Mouse (Mus musculus) limb, embryonic 12.5 days (tissue): ENCODE measurements around the gene Tmem121. TPM values are rescaled to one million over a fixed set of nuclear protein-coding genes. Genes with fewer than 3 reads are reported as not detected.

Source experiments
- ATAC-seq: fragments of 200-750 bp; cut with Nextera tagmentation; 2 replicates; pipeline ENCODE4 v1.8.0; 2017; ENCODE audit warnings: low read depth, moderate TSS enrichment; ENCODE audit not compliant: insufficient number of reproducible peaks, insufficient read depth, low FRiP score, low TSS enrichment
- H3K27ac ChIP-seq: fragments of 300-500 bp; sonication (generic); 2 replicates; pipeline ENCODE4 v1.5.1; 2016; ENCODE audit warnings: mild to moderate bottlenecking, moderate library complexity
- H3K27me3 ChIP-seq: fragments of 300-500 bp; sonication (generic); 2 replicates; pipeline ENCODE4 v1.6.1; 2016; ENCODE audit warnings: mild to moderate bottlenecking, moderate library complexity
- H3K36me3 ChIP-seq: fragments of 300-500 bp; sonication (generic); 2 replicates; pipeline ENCODE4 v1.6.1; 2016; ENCODE audit warnings: mild to moderate bottlenecking, moderate library complexity
- H3K4me1 ChIP-seq: fragments of 300-500 bp; sonication (generic); replicated peaks from 2 replicates; pipeline ENCODE4 v1.6.1; 2016
- H3K4me2 ChIP-seq: fragments of 300-500 bp; sonication (generic); 2 replicates; pipeline ENCODE4 v1.6.1; 2016; ENCODE audit warnings: mild to moderate bottlenecking, moderate library complexity
- H3K4me3 ChIP-seq: fragments of 300-500 bp; sonication (generic); replicated peaks from 2 replicates; pipeline ENCODE4 v1.5.1; 2016; ENCODE audit warnings: mild to moderate bottlenecking
- H3K9ac ChIP-seq: fragments of 300-500 bp; sonication (generic); replicated peaks from 2 replicates; pipeline ENCODE4 v1.6.1; 2016; ENCODE audit warnings: mild to moderate bottlenecking, moderate library complexity
- H3K9me3 ChIP-seq: fragments of 300-500 bp; sonication (generic); 2 replicates; pipeline ENCODE4 v1.6.1; 2016; ENCODE audit warnings: mild to moderate bottlenecking, moderate library complexity
- WGBS: fragments of 180-500 bp; shearing (Covaris S2); methylation state at CpG from one replicate; pipeline ENCODE4 v1.1.7; 2016; 5-methylcytosine and 5-hydroxymethylcytosine counted together
- polyA plus RNA-seq: library from polyadenylated mRNA; unstranded; fragments of >200 nt; fragmentation: Nextera tagmentation; extraction: Ambion mirVana; gene quantifications from 2 replicates; pipeline ENCODE4 v1.2.1, GENCODE M21; 2016

Gene Tmem121
- polyA plus RNA-seq, 1 experiment from 2014 or later = 18.7 TPM

- Histone ChIP-seq H3K4me1 (no peaks in the 10 kb centered on the region), H3K4me3 (no peak overlapping the region), H3K9ac (no peak overlapping the region), H3K9me3 (no peaks in the 10 kb centered on the region), H3K27ac (no peak overlapping the region), H3K4me2 (no peak overlapping the region), H3K36me3 (no peaks in the 10 kb centered on the region), H3K27me3 (no peaks in the 10 kb centered on the region)
- no peak for ATAC-seq
- WGBS = 76% methylated on average over 2 of the region's 2 CpGs
Measured at GRCm38 (mm10) chr12:113213226-113213625, 27.5 kb downstream of the Tmem121 start.

- Histone ChIP-seq H3K4me2 (no peak overlapping the region), H3K27ac (no peak overlapping the region), H3K4me1 (no peaks in the 10 kb centered on the region), H3K9me3 (no peaks in the 10 kb centered on the region), H3K9ac (no peak overlapping the region), H3K27me3 (no peaks in the 10 kb centered on the region), H3K36me3 (no peaks in the 10 kb centered on the region), H3K4me3 (no peak overlapping the region)
- 82% methylated on average over 25 of the region's 25 CpGs for WGBS
- no peak for ATAC-seq
Measured at GRCm38 (mm10) chr12:113214072-113214808, 28.5 kb downstream of the Tmem121 start.

GRCm38 (mm10) chr12:113214972-113215666 lies 29.4 kb downstream of the Tmem121 start:
- ATAC-seq = no peak
- no peak overlapping the region for H3K9ac ChIP-seq
- H3K27me3 ChIP-seq = no peaks in the 10 kb centered on the region
- H3K4me1 ChIP-seq = no peaks in the 10 kb centered on the region
- no peak overlapping the region for H3K27ac ChIP-seq
- WGBS = 82% methylated on average over 16 of the region's 16 CpGs
- H3K9me3 ChIP-seq = no peaks in the 10 kb centered on the region
- H3K4me2 ChIP-seq = no peak overlapping the region
- no peak overlapping the region for H3K4me3 ChIP-seq
- no peaks in the 10 kb centered on the region for H3K36me3 ChIP-seq

- Histone ChIP-seq H3K4me2 (no peak overlapping the region), H3K4me3 (no peak overlapping the region), H3K9me3 (no peaks in the 10 kb centered on the region), H3K36me3 (no peaks in the 10 kb centered on the region), H3K27ac (no peak overlapping the region), H3K27me3 (no peaks in the 10 kb centered on the region), H3K9ac (no peak overlapping the region), H3K4me1 (no peaks in the 10 kb centered on the region)
- no peak for ATAC-seq
- 13% methylated on average over 6 of the region's 6 CpGs for WGBS
Measured at GRCm38 (mm10) chr12:113215667-113216346, 30.1 kb downstream of the Tmem121 start.

GRCm38 (mm10) chr12:113217306-113218242 lies 31.8 kb downstream of the Tmem121 start:
- Histone ChIP-seq H3K4me3 (no peak overlapping the region), H3K9ac (no peak overlapping the region), H3K9me3 (no peaks in the 10 kb centered on the region), H3K4me2 (no peak overlapping the region), H3K4me1 (no peaks in the 10 kb centered on the region), H3K27me3 (no peaks in the 10 kb centered on the region), H3K27ac (no peak overlapping the region), H3K36me3 (no peaks in the 10 kb centered on the region)
- ATAC-seq = peak; percentile 21; the same call in 1 of the 2 replicates
- WGBS = 31% methylated on average over 11 of the region's 11 CpGs

GRCm38 (mm10) chr12:113219867-113220266 lies 34.1 kb downstream of the Tmem121 start:
- Histone ChIP-seq H3K9ac (no peak overlapping the region), H3K36me3 (no peaks in the 10 kb centered on the region), H3K4me3 (no peak overlapping the region), H3K4me2 (no peak overlapping the region), H3K27ac (no peak overlapping the region), H3K27me3 (no peaks in the 10 kb centered on the region), H3K4me1 (no peaks in the 10 kb centered on the region), H3K9me3 (no peaks in the 10 kb centered on the region)
- ATAC-seq = no peak
- 52% methylated on average over 4 of the region's 4 CpGs for WGBS

GRCm38 (mm10) chr12:113220447-113220846 lies 34.7 kb downstream of the Tmem121 start:
- Histone ChIP-seq H3K27ac (no peak overlapping the region), H3K9me3 (no peaks in the 10 kb centered on the region), H3K4me3 (no peak overlapping the region), H3K36me3 (no peaks in the 10 kb centered on the region), H3K27me3 (no peaks in the 10 kb centered on the region), H3K4me1 (no peaks in the 10 kb centered on the region), H3K4me2 (no peak overlapping the region), H3K9ac (no peak overlapping the region)
- peak; percentile 40 for ATAC-seq
- WGBS = 45% methylated on average over 4 of the region's 4 CpGs

GRCm38 (mm10) chr12:113221289-113221688 lies 35.6 kb downstream of the Tmem121 start:
- peaks cover 3% of the 10 kb centered on the region; the same call in 1 of the 2 replicates for H3K9me3 ChIP-seq
- H3K4me3 ChIP-seq = no peak overlapping the region
- WGBS = 81% methylated on average over 9 of the region's 9 CpGs
- no peaks in the 10 kb centered on the region for H3K36me3 ChIP-seq
- H3K27ac ChIP-seq = no peak overlapping the region
- H3K4me2 ChIP-seq = no peak overlapping the region
- H3K27me3 ChIP-seq = no peaks in the 10 kb centered on the region
- H3K9ac ChIP-seq = no peak overlapping the region
- ATAC-seq = no peak
- H3K4me1 ChIP-seq = no peaks in the 10 kb centered on the region

- Histone ChIP-seq H3K27ac (no peak overlapping the region), H3K4me1 (no peaks in the 10 kb centered on the region), H3K27me3 (no peaks in the 10 kb centered on the region), H3K36me3 (no peaks in the 10 kb centered on the region), H3K9me3 (peaks cover 3% of the 10 kb centered on the region; the same call in 1 of the 2 replicates), H3K9ac (no peak overlapping the region), H3K4me3 (no peak overlapping the region), H3K4me2 (0 out of 2 replicates have a peak overlapping the region, but pooled peaks have one; percentile 8)
- peak; percentile 58 for ATAC-seq
- 17% methylated on average over 8 of the region's 8 CpGs for WGBS
Measured at GRCm38 (mm10) chr12:113222121-113222636, 36.4 kb downstream of the Tmem121 start.

- no peaks in the 10 kb centered on the region for H3K36me3 ChIP-seq
- 29% methylated on average over 6 of the region's 6 CpGs for WGBS
- H3K4me1 ChIP-seq = no peaks in the 10 kb centered on the region
- H3K9me3 ChIP-seq = peaks cover 3% of the 10 kb centered on the region; the same call in 1 of the 2 replicates
- H3K4me2 ChIP-seq = no peak overlapping the region
- ATAC-seq = peak; percentile 18; the same call in 1 of the 2 replicates
- no peak overlapping the region for H3K27ac ChIP-seq
- no peak overlapping the region for H3K9ac ChIP-seq
- H3K27me3 ChIP-seq = no peaks in the 10 kb centered on the region
- H3K4me3 ChIP-seq = no peak overlapping the region
Measured at GRCm38 (mm10) chr12:113222748-113223147, 37.0 kb downstream of the Tmem121 start.
